Mouse (Mus musculus): Measurements from ENCODE around the gene Ptpa. TPM values are rescaled to one million over a fixed set of nuclear protein-coding genes. Genes with fewer than 3 reads are reported as not detected.

The Ptpa gene
- total and polyA plus RNA-seq, 2 experiments from 2014 or later = 92.4 to 109 TPM

DNA sequence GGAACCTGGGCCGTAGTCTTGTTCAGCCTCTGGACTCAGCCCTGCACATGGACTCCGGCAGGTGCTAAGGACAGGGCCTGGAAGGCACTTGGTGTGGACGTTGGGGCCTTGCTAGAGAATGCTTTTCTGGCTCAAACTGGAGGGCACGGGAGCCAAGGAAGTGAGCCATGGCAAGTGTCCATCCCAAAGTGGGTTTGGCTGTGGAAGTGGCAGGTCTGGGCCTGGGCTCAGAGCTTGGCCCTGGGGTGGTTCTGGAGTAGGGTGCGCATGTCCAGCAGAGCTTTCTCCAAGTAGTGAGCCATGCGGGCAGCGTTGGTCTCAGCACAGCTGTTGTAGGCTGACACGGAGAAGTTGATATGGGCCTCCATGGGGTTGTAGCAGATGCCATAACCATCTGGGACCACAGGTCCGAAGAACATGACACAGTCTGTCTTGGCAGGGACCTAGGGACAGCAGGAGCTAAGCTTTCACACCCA lies 13.4 kb upstream of the Ptpa start:
- TF ChIP-seq CTCF (IDR thresholded peaks at IDR 0.05; ENCODE audit: low read depth) = no peak
- no peak for TF ChIP-seq EP300 (IDR thresholded peaks at IDR 0.05; ENCODE audit: low read depth)

DNA sequence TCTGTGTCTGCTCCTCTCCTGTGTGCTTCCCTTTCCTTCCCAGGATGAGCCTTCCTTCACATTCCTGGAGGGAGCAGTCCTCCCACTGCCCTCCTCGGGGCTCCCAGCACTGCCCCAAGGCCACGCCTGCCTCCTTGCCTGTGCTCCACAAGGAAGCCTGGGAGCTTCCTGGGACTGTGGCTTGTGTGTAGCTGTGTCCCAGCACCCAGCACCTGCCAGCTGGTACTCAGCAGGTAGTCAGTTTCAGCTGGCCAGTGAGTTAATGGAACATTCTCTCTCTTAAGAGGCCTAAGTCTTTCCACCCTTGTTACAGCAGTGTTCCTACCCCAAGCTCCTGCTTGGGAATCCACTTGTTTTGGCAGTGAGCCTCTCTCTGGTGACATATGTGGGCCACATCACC lies 13.0 kb upstream of the Ptpa start:
- H3K27ac ChIP-seq (ENCODE audit: low read depth) = no peak overlapping the region
- no peaks in the 10 kb centered on the region for H3K27me3 ChIP-seq (ENCODE audit: control insufficient read depth, insufficient read depth, low read length)
- 48% methylated on average over 2 of the region's 2 CpGs for WGBS
- 0 out of 2 replicates have a peak, but pooled peaks cover 5% of the 10 kb centered on the region for H3K4me1 ChIP-seq (ENCODE audit: control insufficient read depth, insufficient read depth)
- peaks cover 83% of the 10 kb centered on the region for H3K36me3 ChIP-seq (replicated peaks; ENCODE audit: control insufficient read depth, insufficient read depth, low read length)
- DNase-seq (ENCODE audit: low spot score) (no peak), ATAC-seq (ENCODE audit: insufficient read depth, low read depth) (no peak)
- no peaks in the 10 kb centered on the region for H3K9me3 ChIP-seq (replicated peaks; ENCODE audit: control insufficient read depth, low read length)
- H3K4me2 ChIP-seq (ENCODE audit: low read depth, low read length) = no peak overlapping the region
- TF ChIP-seq EP300 (IDR thresholded peaks at IDR 0.05; ENCODE audit: low read depth) = no peak
- TF ChIP-seq CTCF (IDR thresholded peaks at IDR 0.05; ENCODE audit: low read depth) = no peak
- H3K9ac ChIP-seq (replicated peaks; ENCODE audit: low read depth, low read length) = no peak overlapping the region
- H3K4me3 ChIP-seq (ENCODE audit: low read depth, low read length) = no peak overlapping the region

More for the DNA sequence above, 13.4 kb upstream of the Ptpa start:
- Histone ChIP-seq H3K4me3 (ENCODE audit: low read depth, low read length) (no peak overlapping the region), H3K4me2 (ENCODE audit: low read depth, low read length) (no peak overlapping the region), H3K4me1 (ENCODE audit: control insufficient read depth, insufficient read depth) (0 out of 2 replicates have a peak, but pooled peaks cover 5% of the 10 kb centered on the region), H3K27me3 (ENCODE audit: control insufficient read depth, insufficient read depth, low read length) (no peaks in the 10 kb centered on the region), H3K36me3 (replicated peaks; ENCODE audit: control insufficient read depth, insufficient read depth, low read length) (peaks cover 83% of the 10 kb centered on the region), H3K9ac (replicated peaks; ENCODE audit: low read depth, low read length) (no peak overlapping the region), H3K9me3 (replicated peaks; ENCODE audit: control insufficient read depth, low read length) (no peaks in the 10 kb centered on the region), H3K27ac (ENCODE audit: low read depth) (no peak overlapping the region)
- no peak for ATAC-seq (ENCODE audit: insufficient read depth, low read depth)
- no peak for DNase-seq (ENCODE audit: low spot score)
- 85% methylated on average over 9 of the region's 9 CpGs for WGBS

DNA sequence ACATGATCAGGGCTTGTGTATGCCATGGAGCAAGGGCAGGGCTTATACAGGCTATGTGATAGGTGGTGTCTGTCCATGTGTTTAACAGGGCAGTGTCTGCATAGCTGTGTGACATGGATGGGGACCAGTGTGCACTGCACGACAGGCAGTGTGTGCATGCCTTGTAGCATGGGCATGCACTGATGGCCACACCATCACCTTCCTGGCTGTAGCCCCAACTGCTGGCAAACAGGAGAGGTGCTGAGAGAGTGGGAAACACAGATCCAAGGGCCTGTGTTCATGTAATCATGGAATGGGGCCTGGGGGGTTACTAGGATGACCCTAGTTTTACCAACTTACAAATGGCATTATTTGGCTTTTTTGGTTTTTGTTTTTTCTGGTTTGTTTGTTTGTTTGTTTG lies 12.0 kb upstream of the Ptpa start:
- ATAC-seq (ENCODE audit: insufficient read depth, low read depth) = no peak
- H3K4me2 ChIP-seq (ENCODE audit: low read depth, low read length) = no peak overlapping the region
- DNase-seq (ENCODE audit: low spot score) = no peak
- no peaks in the 10 kb centered on the region for H3K9me3 ChIP-seq (replicated peaks; ENCODE audit: control insufficient read depth, low read length)
- H3K9ac ChIP-seq (replicated peaks; ENCODE audit: low read depth, low read length) = no peak overlapping the region
- H3K27me3 ChIP-seq (ENCODE audit: control insufficient read depth, insufficient read depth, low read length) = no peaks in the 10 kb centered on the region
- TF ChIP-seq EP300 (IDR thresholded peaks at IDR 0.05; ENCODE audit: low read depth) (no peak), CTCF (IDR thresholded peaks at IDR 0.05; ENCODE audit: low read depth) (no peak)
- 89% methylated on average over 1 of the region's 1 CpGs for WGBS
- peaks cover 85% of the 10 kb centered on the region for H3K36me3 ChIP-seq (replicated peaks; ENCODE audit: control insufficient read depth, insufficient read depth, low read length)
- H3K27ac ChIP-seq (ENCODE audit: low read depth) = no peak overlapping the region
- H3K4me3 ChIP-seq (ENCODE audit: low read depth, low read length) = no peak overlapping the region
- H3K4me1 ChIP-seq (ENCODE audit: control insufficient read depth, insufficient read depth) = peaks cover 9% of the 10 kb centered on the region; the same call in 1 of the 2 replicates

DNA sequence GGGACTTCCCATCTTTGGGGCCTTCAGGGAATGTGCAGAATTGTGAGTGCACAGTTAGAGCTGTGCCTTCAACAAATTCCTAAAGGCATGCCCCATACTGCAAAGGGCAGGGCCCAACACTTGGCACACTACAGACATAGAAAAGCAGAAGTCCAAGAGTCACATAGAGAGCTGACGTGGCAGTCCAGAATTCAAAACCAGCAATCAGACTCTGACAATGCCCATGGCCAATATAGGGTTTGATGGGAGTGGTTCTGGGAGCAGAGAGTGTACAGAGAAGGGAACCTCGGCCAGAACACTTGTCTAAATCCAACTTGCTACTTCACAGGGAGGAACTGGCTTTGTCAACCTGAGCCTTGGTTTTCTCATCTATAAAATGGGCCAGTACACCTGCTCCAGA lies 8.6 kb upstream of the Ptpa start:
- H3K36me3 ChIP-seq (replicated peaks; ENCODE audit: control insufficient read depth, insufficient read depth, low read length) = peaks cover 95% of the 10 kb centered on the region
- DNase-seq (ENCODE audit: low spot score) = no peak

DNA sequence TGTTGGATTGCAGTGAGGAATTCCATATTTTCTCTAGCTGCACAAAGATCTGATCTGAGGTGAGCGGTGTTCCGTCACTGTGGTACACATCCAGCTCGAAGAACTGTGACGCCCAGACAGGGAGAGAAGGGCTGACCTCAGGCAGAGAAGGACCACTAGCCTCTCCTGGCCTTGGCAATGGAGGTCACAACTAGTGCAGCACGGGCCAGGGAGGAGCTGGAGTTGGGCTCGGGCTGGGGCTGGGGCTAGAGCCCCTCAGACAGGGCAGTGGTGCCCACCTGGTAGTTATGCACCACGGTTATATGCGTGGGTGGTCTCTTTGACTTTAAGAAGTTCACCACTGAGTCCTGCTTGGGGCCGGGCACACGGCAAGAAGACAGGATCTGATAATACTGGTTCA lies 8.1 kb upstream of the Ptpa start:
- H3K27me3 ChIP-seq (ENCODE audit: control insufficient read depth, insufficient read depth, low read length) = no peaks in the 10 kb centered on the region
- no peak overlapping the region for H3K9ac ChIP-seq (replicated peaks; ENCODE audit: low read depth, low read length)
- no peak overlapping the region for H3K27ac ChIP-seq (ENCODE audit: low read depth)
- 85% methylated on average over 10 of the region's 10 CpGs for WGBS
- peaks cover 95% of the 10 kb centered on the region for H3K36me3 ChIP-seq (replicated peaks; ENCODE audit: control insufficient read depth, insufficient read depth, low read length)
- DNase-seq (ENCODE audit: low spot score) = no peak
- H3K9me3 ChIP-seq (replicated peaks; ENCODE audit: control insufficient read depth, low read length) = no peaks in the 10 kb centered on the region
- H3K4me3 ChIP-seq (ENCODE audit: low read depth, low read length) = no peak overlapping the region
- peaks cover 25% of the 10 kb centered on the region for H3K4me1 ChIP-seq (ENCODE audit: control insufficient read depth, insufficient read depth)
- ATAC-seq (ENCODE audit: insufficient read depth, low read depth) = no peak
- TF ChIP-seq EP300 (IDR thresholded peaks at IDR 0.05; ENCODE audit: low read depth) (no peak), CTCF (IDR thresholded peaks at IDR 0.05; ENCODE audit: low read depth) (no peak)
- H3K4me2 ChIP-seq (ENCODE audit: low read depth, low read length) = no peak overlapping the region

More for the DNA sequence above, 8.6 kb upstream of the Ptpa start:
- H3K9me3 ChIP-seq (replicated peaks; ENCODE audit: control insufficient read depth, low read length) = no peaks in the 10 kb centered on the region
- H3K4me1 ChIP-seq (ENCODE audit: control insufficient read depth, insufficient read depth) = peaks cover 21% of the 10 kb centered on the region
- H3K27me3 ChIP-seq (ENCODE audit: control insufficient read depth, insufficient read depth, low read length) = no peaks in the 10 kb centered on the region
- WGBS = 80% methylated on average over 2 of the region's 2 CpGs
- H3K4me3 ChIP-seq (ENCODE audit: low read depth, low read length) = no peak overlapping the region
- ATAC-seq (ENCODE audit: insufficient read depth, low read depth) = no peak
- H3K9ac ChIP-seq (replicated peaks; ENCODE audit: low read depth, low read length) = no peak overlapping the region
- no peak for TF ChIP-seq EP300 (IDR thresholded peaks at IDR 0.05; ENCODE audit: low read depth)
- TF ChIP-seq CTCF (IDR thresholded peaks at IDR 0.05; ENCODE audit: low read depth) = no peak
- H3K27ac ChIP-seq (ENCODE audit: low read depth) = no peak overlapping the region
- no peak overlapping the region for H3K4me2 ChIP-seq (ENCODE audit: low read depth, low read length)

Data from heart, postnatal 0 days (tissue).